Mouse (Mus musculus) ES-Bruce4 (cell line): ENCODE measurements around the gene Kcnk4. TPM values are rescaled to one million over a fixed set of nuclear protein-coding genes. Genes with fewer than 3 reads are reported as not detected.

Experiments
- H3K27ac ChIP-seq: 2 replicates; pipeline ENCODE4 v1.5.1; 2012; ENCODE audit warnings: low read length, inconsistent platforms; ENCODE audit not compliant: insufficient read depth
- H3K27me3 ChIP-seq: 2 replicates; pipeline ENCODE4 v1.6.1; 2012; ENCODE audit warnings: mild to moderate bottlenecking, low read length, inconsistent platforms; ENCODE audit not compliant: control insufficient read depth, poor library complexity, insufficient read depth, severe bottlenecking
- H3K36me3 ChIP-seq: 2 replicates; pipeline ENCODE4 v1.6.1; 2012; ENCODE audit warnings: inconsistent platforms, mild to moderate bottlenecking, low read length, moderate library complexity; ENCODE audit not compliant: control insufficient read depth, poor library complexity, insufficient read depth, severe bottlenecking
- H3K4me1 ChIP-seq: one replicate; pipeline ENCODE4 v1.8.1; 2011; ENCODE audit warnings: low read length; ENCODE audit not compliant: control insufficient read depth, insufficient read depth
- H3K4me3 ChIP-seq: 2 replicates; pipeline ENCODE4 v1.5.1; 2011; ENCODE audit warnings: low read depth, mild to moderate bottlenecking, low read length
- H3K9ac ChIP-seq: 2 replicates; pipeline ENCODE4 v1.6.1; 2012; ENCODE audit warnings: low read depth, mild to moderate bottlenecking, inconsistent platforms; ENCODE audit not compliant: poor library complexity, severe bottlenecking
- H3K9me3 ChIP-seq: replicated peaks from 2 replicates; pipeline ENCODE4 v1.6.1; 2012; ENCODE audit warnings: mild to moderate bottlenecking, low read length, inconsistent platforms; ENCODE audit not compliant: control insufficient read depth, poor library complexity, insufficient read depth, severe bottlenecking
- CTCF ChIP-seq: IDR thresholded peaks from one replicate; pipeline ENCODE4 v1.8.1; 2011; ENCODE audit warnings: low read depth, low read length
- EP300 ChIP-seq: IDR thresholded peaks from 2 replicates; pipeline ENCODE4 v1.6.1; 2011; ENCODE audit warnings: low read depth, low read length; ENCODE audit not compliant: insufficient read depth
- POLR2A ChIP-seq: IDR thresholded peaks from one replicate; pipeline ENCODE4 v1.8.1; 2011; ENCODE audit warnings: low read length; ENCODE audit not compliant: insufficient read depth
- polyA plus RNA-seq: library from polyadenylated mRNA; stranded (reverse); fragments of >200 nt; gene quantifications from 2 replicates; pipeline ENCODE4 v1.2.4, GENCODE M21; 2011; ENCODE audit warnings: low read depth; ENCODE audit not compliant: missing spikeins, insufficient read depth, insufficient read length

Gene Kcnk4
- polyA plus RNA-seq, 1 experiment = not detected

GRCm38 (mm10) chr19:6973581-6974190, 39.4 kb upstream of the Kcnk4 start:
- Histone ChIP-seq H3K4me1 (peaks cover 9% of the 10 kb centered on the region), H3K9me3 (no peaks in the 10 kb centered on the region), H3K27ac (peak overlapping the region; percentile 53), H3K4me3 (peak overlapping the region; percentile 54), H3K27me3 (no peaks in the 10 kb centered on the region), H3K36me3 (peaks cover 14% of the 10 kb centered on the region), H3K9ac (peak overlapping the region; percentile 41)
- TF ChIP-seq POLR2A (no peak), EP300 (no peak), CTCF (no peak)

GRCm38 (mm10) chr19:6972247-6972917, 38.1 kb upstream of the Kcnk4 start:
- H3K27ac ChIP-seq = peak overlapping the region; percentile 42; the same call in 1 of the 2 replicates
- no peak overlapping the region for H3K4me3 ChIP-seq
- H3K27me3 ChIP-seq = no peaks in the 10 kb centered on the region
- H3K9ac ChIP-seq = no peak overlapping the region
- H3K9me3 ChIP-seq = no peaks in the 10 kb centered on the region
- peaks cover 3% of the 10 kb centered on the region for H3K36me3 ChIP-seq
- peaks cover 12% of the 10 kb centered on the region for H3K4me1 ChIP-seq
- TF ChIP-seq POLR2A = no peak

GRCm38 (mm10) chr19:6971644-6972043, 37.3 kb upstream of the Kcnk4 start:
- H3K9ac ChIP-seq = no peak overlapping the region
- peaks cover 12% of the 10 kb centered on the region for H3K4me1 ChIP-seq
- no peak for TF ChIP-seq EP300
- TF ChIP-seq POLR2A = no peak
- TF ChIP-seq CTCF = no peak
- H3K36me3 ChIP-seq = no peaks in the 10 kb centered on the region; the same call in 1 of the 2 replicates
- H3K4me3 ChIP-seq = no peak overlapping the region
- H3K9me3 ChIP-seq = no peaks in the 10 kb centered on the region
- H3K27me3 ChIP-seq = no peaks in the 10 kb centered on the region
- peak overlapping the region; percentile 42 for H3K27ac ChIP-seq

GRCm38 (mm10) chr19:6970460-6971085, 36.3 kb upstream of the Kcnk4 start:
- Histone ChIP-seq H3K27ac (peak overlapping the region; percentile 44), H3K9ac (peak overlapping the region; percentile 66), H3K36me3 (peaks cover 6% of the 10 kb centered on the region), H3K4me3 (0 out of 2 replicates have a peak overlapping the region, but pooled peaks have one; percentile 49), H3K27me3 (no peaks in the 10 kb centered on the region), H3K4me1 (peaks cover 12% of the 10 kb centered on the region), H3K9me3 (no peaks in the 10 kb centered on the region)
- TF ChIP-seq EP300 = no peak
- no peak for TF ChIP-seq POLR2A
- TF ChIP-seq CTCF = no peak

GRCm38 (mm10) chr19:6969665-6970381, 35.5 kb upstream of the Kcnk4 start:
- Histone ChIP-seq H3K9ac (peak overlapping the region; percentile 66), H3K27me3 (no peaks in the 10 kb centered on the region), H3K36me3 (peaks cover 6% of the 10 kb centered on the region), H3K27ac (peak overlapping the region; percentile 44), H3K9me3 (no peaks in the 10 kb centered on the region), H3K4me3 (peak overlapping the region; percentile 96), H3K4me1 (peaks cover 12% of the 10 kb centered on the region)
- TF ChIP-seq CTCF (peak; percentile 58), EP300 (0 out of 2 replicates have a peak, but pooled peaks have one; percentile 33), POLR2A (no peak)

GRCm38 (mm10) chr19:6969291-6969664, 35.0 kb upstream of the Kcnk4 start:
- H3K36me3 ChIP-seq = peaks cover 6% of the 10 kb centered on the region
- no peak overlapping the region for H3K27ac ChIP-seq
- peak overlapping the region; percentile 96 for H3K4me3 ChIP-seq
- TF ChIP-seq POLR2A (no peak), EP300 (no peak), CTCF (no peak)
- peak overlapping the region; percentile 66 for H3K9ac ChIP-seq
- H3K27me3 ChIP-seq = no peaks in the 10 kb centered on the region
- H3K4me1 ChIP-seq = peaks cover 12% of the 10 kb centered on the region
- H3K9me3 ChIP-seq = no peaks in the 10 kb centered on the region
